9 mouse cellular contexts compared by ENCODE assay signal in the genomic region with DNA sequence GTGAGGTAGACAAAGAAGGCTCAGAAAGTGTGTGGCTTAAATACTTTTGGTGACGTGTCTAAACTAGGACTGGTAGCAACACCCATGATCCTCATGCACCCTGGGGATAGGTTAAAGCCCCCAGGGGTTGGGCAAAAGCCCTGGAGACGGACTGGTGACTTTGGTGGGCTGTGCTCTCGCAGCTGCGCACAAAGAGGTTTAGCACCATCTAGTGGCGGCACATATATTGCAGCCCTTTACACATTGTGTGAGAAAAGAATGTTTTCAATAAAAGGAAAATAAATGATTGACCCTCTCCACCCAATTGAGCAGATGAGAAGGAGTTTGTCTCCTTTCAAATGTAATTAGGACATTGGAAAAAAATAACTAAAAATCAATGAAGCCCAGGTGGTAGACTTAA. TPM values are rescaled to one million over a fixed set of nuclear protein-coding genes. Genes with fewer than 3 reads are reported as not detected.
DNase-seq lines count a peak whose midpoint lies in the region; ATAC-seq lines count a peak whose summit lies in the region.
"Not testable (repeated sequence)": the region's sequence is repeated elsewhere in the genome, so short reads cannot be mapped to it uniquely, and the experiment has no call there.
"Had no signal": no experiment of that assay in that cellular context is flagged by ENCODE, and none has a peak within 500 bp of the region (broad histone marks: within the 10 kb centered on the region; RNA-seq: fewer than 3 reads in every experiment).

No protein-coding gene starts in this region.

- H3K4me1 ChIP-seq in midbrain, embryonic 10.5 days = not testable (repeated sequence)

- H3K27ac ChIP-seq in midbrain, embryonic 10.5 days (replicated peaks) = not testable (repeated sequence)

- intact Hi-C loops in left cerebral cortex, postnatal 14 days (cut with DNase I) = loop anchor here (2.0 kb wide), 1 partner anchor 129 kb away; no protein-coding TSS in a partner anchor

- not testable (repeated sequence) for H3K27me3 ChIP-seq in midbrain, embryonic 10.5 days (ENCODE audit: low read depth, poor library complexity, severe bottlenecking)

- 7% methylated on average over 5 of the region's 5 CpGs for WGBS in midbrain, embryonic 10.5 days

- DNase-seq in cerebellum, postnatal 36 days = peak; percentile 32 to 40
- peak; percentile 38 for DNase-seq in gastrocnemius, adult 18-20 months (ENCODE audit: low spot score)
- DNase-seq in kidney, adult 18-20 months = peak; percentile 60
- peak; percentile 30 to 76 for DNase-seq in left cerebral cortex, postnatal 14 days (ENCODE audit: low spot score in 2 of 2)
- DNase-seq in midbrain, embryonic 10.5 days (ENCODE audit: low spot score) = peak; percentile 60
- DNase-seq in spleen, adult 18-20 months = peak; percentile 7 to 62

- ATAC-seq in activated CD4-positive, CD25-positive, alpha-beta regulatory T cell, adult 4 months = peak; percentile 59

- H3K9me3 ChIP-seq in midbrain, embryonic 10.5 days (replicated peaks) = peaks cover 18% of the 10 kb centered on the region

- not testable (repeated sequence) for H3K36me3 ChIP-seq in midbrain, embryonic 10.5 days

- H3K4me3 ChIP-seq in midbrain, embryonic 10.5 days = not testable (repeated sequence)

RNA-seq across cellular contexts. Expression of a gene that starts 22.6 kb away (rescaled TPM):
- not detected for polyA plus RNA-seq in activated CD4-positive, CD25-positive, alpha-beta regulatory T cell, adult 4 months (2017; shearing (Covaris generic))
- not detected for total RNA-seq in gastrocnemius, adult 18-20 months (2021)
- total RNA-seq in left cerebral cortex, postnatal 14 days (2021) = not detected
- not detected in 2 replicates for polyA plus RNA-seq in midbrain, embryonic 10.5 days (2016; fragmentation: Nextera tagmentation; extraction: Ambion mirVana)
- polyA plus RNA-seq: forebrain, embryonic 16.5 days; large intestine, adult 2 months had no signal

RNA-seq across cellular contexts. Expression of a gene that starts 45.8 kb away (rescaled TPM):
- not detected for polyA plus RNA-seq in activated CD4-positive, CD25-positive, alpha-beta regulatory T cell, adult 4 months (2017; shearing (Covaris generic))
- total RNA-seq in gastrocnemius, adult 18-20 months (2021) = not detected
- not detected for total RNA-seq in left cerebral cortex, postnatal 14 days (2021)
- not detected in 2 replicates for polyA plus RNA-seq in midbrain, embryonic 10.5 days (2016; fragmentation: Nextera tagmentation; extraction: Ambion mirVana)
- polyA plus RNA-seq: forebrain, embryonic 16.5 days; large intestine, adult 2 months had no signal

RNA-seq across cellular contexts. Expression of a gene that starts 54.3 kb away (rescaled TPM):
- polyA plus RNA-seq in activated CD4-positive, CD25-positive, alpha-beta regulatory T cell, adult 4 months (2017; shearing (Covaris generic)) = not detected
- total RNA-seq in gastrocnemius, adult 18-20 months (2021) = not detected
- not detected for total RNA-seq in left cerebral cortex, postnatal 14 days (2021)
- not detected in 2 replicates for polyA plus RNA-seq in midbrain, embryonic 10.5 days (2016; fragmentation: Nextera tagmentation; extraction: Ambion mirVana)
- polyA plus RNA-seq: large intestine, adult 2 months had no signal

RNA-seq across cellular contexts. Expression of a gene that starts 57.6 kb away (rescaled TPM):
- polyA plus RNA-seq in activated CD4-positive, CD25-positive, alpha-beta regulatory T cell, adult 4 months (2017; shearing (Covaris generic)) = not detected
- not detected for total RNA-seq in gastrocnemius, adult 18-20 months (2021)
- under 1 TPM; 0.20 to 0.34 TPM for total RNA-seq in left cerebral cortex, postnatal 14 days (2021)
- 0.30 and 0.31 TPM in 2 replicates for polyA plus RNA-seq in midbrain, embryonic 10.5 days (2016; fragmentation: Nextera tagmentation; extraction: Ambion mirVana)
